Mouse (Mus musculus) left cerebral cortex, adult 11 months (tissue): ENCODE measurements around the gene Hoxa5.

Experiments used
- DNase-seq: peaks from one replicate; pipeline ENCODE4 v3.0.0; 2022; ENCODE audit warnings: low spot score

The Hoxa5 gene

DNA sequence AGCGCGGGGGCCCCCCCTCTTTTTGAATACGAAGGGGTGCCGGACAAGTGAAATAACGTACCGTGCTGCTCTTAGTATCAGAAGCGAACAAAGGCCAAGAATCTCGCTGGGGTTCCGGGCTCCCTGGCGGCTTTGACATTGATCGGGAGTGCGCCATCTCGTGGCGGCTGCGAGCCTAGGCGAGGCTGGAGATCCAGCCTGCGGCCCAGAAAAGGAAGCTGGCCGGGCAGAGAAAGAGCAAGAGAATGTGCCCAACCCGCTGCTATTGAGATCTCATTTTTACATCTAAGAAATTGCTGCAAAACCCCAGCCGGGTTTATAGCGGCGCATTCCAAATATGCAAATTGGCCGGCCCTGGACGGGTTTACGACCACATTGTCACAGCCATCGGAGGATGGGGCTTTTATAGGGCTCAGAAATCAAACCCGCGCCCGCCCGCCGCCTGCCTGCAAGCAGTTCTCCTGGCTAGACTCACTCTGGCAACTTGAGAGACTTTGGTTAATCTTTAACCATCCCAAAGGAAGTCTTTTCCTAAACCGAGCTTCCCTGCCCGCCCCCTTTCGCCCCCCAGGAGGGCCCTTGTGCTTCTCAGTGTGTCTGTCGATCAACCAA is 36.1 kb upstream of the Hoxa5 start, which contains the start of gene Hoxa10:
Hoxa10 (minus strand) TSS at position 466 of the 612 bp plus-strand sequence.
- DNase-seq: no peak

DNA sequence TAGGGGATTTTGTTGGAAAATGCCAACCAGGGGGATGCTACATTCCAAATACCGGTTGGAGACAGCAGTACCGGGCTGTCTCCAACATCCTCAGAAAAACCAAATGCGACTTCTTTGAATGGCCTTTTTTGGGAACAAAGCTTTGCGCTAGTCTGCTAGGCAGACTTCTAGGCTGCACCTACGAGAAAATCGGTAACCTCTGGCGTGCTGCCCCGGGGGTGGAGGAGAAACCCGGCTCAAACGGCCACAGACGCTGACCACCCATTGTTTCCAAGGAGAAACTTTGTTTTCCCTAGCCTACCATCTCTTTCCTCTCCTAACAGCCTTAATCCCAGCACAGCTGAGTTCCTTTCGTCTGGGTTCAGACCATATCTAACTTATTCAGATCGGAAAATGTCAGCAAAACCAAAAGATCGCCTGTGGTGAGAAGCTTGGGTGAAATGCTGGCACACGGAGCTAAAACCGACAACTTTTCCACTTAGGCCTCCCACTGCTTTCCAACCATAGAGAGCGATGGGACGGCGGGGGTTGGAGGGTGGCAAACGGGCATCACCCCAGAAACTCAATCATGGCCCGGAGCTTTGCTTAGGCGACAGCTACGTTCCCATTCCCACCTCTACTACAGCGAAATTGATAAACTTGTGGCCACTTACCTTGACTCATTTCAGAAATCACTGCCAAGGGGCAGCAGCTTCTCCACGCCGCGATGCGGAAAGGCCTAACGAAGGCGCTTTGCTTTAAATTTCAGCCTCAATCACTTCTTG is 35.4 kb upstream of the Hoxa5 start:
- no peak for DNase-seq

DNA sequence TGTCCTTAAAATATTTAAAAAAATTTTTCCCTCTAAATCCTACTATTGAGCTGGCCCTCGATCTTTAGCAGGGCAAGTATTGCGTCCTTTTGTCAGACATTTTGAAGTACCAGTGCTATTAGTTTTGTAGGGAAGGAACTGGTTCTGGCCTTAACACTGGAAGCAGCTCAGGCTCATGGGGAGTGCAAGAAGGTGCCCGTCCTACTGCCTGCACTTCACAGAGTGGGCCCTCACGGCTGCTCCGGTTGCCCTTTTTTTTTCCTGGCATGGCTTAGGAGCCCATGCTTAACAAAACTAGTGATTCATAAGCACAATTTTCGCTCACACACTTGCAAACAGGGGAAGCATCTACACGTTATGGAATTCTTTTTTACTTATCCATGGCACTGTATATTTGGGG is 34.6 kb upstream of the Hoxa5 start:
- DNase-seq: no peak

DNA sequence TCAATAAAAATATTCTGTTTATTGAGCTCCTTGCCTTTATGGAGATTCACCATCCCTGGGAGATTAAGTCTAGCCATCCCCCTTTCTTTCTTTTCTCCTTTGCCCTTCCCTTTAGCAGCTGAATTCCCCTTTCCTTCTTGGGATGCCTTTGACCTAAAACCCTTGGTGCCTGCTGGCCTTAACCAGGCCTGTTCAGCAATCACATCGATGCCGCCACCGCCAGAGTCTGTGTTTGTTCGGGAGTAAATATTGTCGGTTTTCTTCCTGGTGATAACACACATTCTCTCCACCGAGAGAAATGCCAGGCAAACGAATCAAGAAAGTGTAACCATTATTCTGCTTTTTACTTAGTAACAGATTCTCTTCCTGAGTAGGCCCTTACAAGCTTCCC is 33.8 kb upstream of the Hoxa5 start:
- no peak for DNase-seq

DNA sequence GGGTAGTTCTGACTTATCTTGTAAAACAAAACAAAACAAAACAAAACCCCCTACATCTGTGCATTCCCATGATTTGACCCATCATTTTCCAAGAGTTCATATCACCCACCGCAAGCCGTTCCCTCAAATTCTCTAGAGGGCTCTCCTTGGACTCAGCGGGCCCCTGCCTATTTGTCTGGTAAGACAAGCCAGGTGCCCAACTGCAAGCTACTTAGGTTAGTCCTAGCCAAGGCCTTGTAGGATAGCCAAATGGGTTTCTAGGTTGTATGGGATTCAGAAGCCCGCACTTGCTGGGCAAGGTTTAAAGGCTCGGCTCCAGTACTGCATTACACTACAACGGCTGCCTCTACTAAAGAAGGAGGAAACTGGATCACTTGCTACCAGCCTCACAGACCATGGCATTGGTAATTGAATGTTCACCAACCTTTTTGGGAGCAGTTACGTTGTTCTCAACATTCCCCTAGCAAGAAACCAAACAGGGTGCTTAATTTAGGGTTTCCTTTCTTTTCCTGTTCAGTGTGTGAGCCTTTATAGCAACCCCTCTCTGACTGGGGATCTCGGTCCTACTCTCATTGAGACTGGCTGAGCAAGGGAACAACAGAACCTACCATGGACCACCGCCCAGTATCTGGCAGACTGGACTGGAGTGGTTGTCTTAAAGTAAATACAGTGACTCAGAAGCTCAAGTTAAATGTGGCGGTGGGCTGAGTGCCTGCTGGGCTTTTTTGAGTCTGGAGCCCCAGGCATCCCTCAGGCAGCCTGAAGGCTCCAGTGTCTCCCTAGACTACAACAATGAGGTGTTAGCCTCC is 33.2 kb upstream of the Hoxa5 start:
- no peak for DNase-seq

DNA sequence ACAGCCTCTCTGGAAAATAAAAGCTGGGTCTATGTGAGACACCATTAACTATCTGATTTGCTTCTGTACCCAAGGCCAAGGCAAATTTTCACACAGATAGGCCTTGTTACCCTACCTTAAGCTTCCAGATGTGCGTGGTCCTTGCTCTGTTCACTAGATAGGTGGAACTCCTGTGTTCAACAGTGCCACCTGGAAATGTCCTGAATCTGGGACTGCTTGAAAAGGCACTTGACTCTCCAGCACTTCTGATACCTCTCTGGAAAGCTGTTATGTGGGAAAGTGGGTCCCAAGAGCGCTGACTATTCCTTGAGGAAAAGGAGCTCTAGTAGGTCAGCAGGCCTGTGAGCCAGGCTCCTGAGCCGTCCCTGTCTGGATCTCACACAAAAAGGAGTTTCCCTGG is 32.4 kb upstream of the Hoxa5 start:
- no peak for DNase-seq

DNA sequence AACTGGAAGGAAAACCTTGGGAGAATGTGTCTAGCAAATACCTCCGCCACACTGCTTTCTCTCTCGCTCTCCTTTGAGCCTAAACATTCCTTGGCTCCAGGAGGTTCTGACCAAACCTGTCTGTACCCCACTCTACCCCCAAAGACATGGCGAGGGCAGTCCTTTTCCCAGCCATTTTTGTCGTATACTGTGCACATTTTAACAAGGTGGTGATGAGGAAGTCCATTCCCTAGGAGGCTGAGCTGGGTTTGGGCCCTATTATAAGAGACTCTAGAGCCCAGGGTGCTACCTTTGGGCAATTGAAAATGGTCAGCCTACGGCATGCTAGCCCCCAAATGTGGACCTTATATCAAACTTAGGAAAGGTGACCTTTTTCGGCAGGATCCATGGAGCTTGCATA is 31.5 kb upstream of the Hoxa5 start:
- DNase-seq: no peak

DNA sequence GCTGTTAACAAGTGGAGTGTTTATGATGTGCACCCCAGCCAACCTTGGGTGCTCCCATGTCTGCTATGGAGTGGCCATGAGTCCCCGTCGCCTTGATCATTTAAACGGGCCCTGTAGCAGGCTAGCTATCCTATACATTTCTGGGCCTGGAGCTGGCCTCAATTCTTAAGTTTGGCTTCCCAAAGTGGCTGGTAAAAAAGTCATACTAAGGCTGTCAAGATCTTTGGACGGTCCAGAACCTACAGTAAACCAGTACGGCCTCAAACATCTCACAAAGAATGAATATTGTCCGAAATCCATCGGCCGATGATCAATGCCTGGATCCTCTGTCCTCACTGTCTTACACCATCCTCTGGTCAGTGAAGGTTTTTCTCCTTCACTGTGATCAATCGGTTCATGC is 30.9 kb upstream of the Hoxa5 start:
- no peak for DNase-seq

DNA sequence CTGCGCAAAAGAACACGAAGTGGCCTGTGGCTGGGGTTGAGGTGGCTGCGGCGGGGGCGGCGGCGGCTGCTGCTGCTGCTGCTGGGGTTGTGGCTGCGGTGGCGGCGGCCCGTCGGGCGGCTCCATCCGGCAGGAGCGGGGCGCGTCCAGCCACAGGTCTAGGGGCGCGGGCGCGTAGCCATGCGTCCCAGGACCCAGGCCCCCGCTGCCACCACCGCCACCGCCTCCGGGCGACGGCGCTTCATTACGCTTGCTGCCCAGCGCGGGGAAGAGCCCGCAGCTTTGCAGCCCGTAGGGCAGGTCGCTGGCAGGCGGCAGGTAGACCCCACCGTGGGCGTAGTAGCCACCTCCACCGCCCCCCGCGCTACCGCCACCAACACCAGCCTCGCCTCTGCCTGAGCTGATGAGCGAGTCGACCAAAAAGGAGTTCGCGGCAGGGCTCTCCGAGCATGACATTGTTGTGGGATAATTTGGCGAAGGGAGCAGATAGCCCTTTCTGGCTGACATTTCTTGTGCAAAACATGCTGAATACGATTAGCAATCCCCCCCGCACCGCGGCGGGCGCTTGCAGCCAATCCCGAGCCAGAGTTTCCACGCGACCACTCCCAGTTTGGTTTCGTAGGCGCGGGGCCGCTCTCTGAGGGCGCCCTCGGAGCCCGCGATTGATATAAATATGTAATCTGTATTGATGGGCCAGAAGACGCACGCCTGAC is 30.2 kb upstream of the Hoxa5 start:
- DNase-seq: no peak

DNA sequence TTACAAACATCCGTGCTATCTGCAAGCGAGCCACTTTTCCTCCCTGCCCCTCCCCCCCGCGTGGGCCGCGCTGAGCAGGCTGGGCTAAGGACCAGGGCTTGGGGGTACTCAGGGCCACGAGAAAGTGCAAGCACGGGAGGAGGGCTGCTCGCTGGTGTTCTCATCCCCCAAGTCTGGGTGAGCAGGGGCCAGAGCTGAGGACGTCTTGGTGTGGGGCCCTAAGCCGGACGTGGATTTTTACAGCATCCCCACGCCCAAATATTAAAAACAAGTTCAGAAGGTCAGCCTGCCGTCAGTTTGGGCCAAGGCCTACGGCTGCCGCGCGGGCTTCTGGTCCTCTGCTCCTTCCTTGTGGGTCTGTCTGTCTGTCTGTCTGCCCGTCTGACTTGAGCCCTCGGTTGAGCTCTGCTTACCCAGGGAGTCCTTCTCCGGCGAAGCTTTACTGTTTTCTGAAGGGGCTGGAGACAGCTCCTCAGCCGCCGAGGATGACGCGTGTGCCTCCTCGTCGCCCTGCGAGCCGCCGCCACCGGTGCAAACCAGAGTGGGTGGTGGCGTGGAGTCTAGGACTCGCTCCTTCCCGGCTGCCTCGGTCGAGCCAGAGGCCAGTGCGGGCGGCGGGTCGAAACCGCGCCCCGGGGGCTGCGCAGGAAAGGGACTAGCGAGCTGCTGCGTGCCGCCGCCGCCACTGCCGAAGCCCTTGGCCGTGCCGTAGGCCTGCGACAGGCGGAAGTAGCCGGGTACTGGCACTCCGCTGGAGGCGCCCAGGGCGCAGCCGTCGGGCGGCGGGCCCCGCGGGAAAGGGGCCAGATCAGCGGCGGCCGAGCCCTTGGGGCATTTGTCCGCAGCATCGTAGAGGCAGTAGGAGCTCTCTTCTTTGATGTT is 29.4 kb upstream of the Hoxa5 start:
- DNase-seq: no peak

DNA sequence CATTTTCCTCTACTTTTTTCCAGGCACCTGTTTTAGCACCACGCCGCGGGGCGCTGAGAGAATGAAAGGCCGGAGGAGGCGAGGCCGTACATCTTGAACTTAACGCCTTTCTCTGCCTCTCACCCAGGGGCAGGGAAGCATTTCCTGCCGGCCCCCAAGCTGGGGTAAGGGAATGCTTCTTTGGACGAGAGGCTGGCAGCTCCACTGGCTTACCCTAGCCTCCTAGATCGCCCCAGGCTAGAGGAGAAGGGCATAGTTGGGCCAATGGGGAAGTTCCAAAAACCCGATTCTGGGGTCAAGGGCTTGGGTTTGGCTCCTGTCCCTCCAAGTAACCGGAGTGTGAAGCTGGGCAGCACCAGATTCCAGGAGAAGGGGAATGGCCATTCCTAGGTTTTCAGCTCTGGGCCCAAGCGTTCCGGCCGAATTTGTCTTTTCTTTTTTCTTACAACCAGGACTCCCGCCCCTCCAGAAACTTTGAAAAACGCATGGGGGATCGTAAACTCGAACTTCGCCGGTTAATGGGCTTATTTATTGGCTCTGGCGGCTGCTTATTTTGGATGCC is 28.7 kb upstream of the Hoxa5 start:
- DNase-seq: no peak

DNA sequence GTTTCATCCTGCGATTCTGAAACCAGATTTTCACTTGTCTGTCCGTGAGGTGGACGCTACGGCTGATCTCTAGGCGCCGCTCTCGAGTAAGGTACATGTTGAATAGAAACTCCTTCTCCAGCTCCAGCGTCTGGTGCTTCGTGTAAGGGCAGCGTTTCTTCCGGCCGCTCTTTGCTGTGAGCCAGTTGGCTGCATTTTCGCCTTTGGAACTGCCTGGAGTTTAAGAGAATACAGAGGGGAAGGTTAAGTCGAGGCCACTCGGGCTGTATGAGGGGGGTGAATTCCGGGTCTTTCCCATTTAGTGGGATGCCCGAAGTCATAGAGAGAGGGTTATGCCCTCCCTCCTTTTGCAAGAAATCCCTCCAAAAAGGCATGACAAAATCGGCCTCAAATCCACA is 28.2 kb upstream of the Hoxa5 start:
- no peak for DNase-seq

DNA sequence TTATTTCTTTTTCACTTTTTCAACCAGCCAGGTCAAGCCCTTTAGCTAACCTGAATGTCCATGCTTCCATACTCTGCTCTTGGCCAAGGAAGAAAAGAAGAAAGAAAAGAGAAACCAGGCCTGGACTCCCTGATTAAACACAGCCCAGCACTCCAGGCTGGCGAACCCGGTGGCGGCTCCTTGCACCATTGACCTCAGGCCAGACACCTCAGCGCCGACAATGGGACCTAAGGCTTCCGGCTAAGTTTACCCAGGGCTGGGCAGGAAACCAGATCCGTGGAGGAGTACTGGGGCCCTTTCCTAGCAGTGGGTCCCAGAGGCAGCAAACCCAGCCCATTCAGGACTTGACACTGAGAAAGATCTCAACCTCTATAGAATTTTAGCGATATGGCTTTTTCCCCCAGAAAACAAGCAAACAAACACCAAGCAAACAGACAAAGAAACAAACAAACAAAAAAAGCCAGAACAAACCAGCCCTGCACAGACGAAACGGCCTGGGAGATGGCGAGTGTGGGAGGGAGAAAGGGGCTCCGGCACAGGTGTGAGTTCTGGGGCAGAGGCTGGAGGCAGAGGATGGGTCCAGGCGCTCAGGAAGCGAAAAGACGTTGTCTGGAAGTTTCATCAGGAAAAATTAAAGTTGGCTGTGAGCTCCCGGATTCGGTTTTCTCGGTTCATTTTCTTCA is 27.6 kb upstream of the Hoxa5 start:
- no peak for DNase-seq

DNA sequence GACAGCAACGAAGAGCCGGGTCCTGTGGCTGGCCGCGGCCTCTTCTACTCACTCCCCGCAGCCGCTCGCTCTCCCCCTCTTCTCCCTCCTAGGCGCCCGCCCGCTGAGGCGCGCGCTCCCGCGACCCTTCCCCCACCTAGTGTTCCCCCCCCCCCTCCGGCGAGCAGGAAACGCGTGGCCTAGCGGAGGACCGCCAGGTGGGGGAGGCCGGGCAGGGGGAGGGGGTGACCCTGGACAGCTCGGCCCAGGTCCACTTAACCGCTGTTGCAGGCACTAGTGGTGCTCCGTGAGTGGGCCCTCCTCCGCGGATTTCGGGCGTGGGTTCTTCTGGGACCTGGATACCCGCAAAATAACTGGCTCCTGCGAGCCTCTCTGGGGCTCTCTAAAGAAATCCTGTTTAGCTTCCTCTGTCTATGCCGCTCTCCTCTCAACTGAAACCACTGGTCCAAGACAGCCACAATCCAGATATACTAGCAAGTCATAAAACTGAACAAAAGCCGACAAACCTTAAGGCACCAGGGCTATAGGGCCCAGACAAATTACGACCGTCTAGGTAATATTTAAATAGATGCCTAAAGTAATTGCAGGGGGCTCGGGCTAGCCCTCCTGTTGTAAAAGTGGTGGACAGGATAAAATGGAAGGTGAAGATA is 26.3 kb upstream of the Hoxa5 start, which contains the start of gene Hoxa9:
Hoxa9 (minus strand) TSS at position 574 of the 650 bp plus-strand sequence.
- DNase-seq: no peak

DNA sequence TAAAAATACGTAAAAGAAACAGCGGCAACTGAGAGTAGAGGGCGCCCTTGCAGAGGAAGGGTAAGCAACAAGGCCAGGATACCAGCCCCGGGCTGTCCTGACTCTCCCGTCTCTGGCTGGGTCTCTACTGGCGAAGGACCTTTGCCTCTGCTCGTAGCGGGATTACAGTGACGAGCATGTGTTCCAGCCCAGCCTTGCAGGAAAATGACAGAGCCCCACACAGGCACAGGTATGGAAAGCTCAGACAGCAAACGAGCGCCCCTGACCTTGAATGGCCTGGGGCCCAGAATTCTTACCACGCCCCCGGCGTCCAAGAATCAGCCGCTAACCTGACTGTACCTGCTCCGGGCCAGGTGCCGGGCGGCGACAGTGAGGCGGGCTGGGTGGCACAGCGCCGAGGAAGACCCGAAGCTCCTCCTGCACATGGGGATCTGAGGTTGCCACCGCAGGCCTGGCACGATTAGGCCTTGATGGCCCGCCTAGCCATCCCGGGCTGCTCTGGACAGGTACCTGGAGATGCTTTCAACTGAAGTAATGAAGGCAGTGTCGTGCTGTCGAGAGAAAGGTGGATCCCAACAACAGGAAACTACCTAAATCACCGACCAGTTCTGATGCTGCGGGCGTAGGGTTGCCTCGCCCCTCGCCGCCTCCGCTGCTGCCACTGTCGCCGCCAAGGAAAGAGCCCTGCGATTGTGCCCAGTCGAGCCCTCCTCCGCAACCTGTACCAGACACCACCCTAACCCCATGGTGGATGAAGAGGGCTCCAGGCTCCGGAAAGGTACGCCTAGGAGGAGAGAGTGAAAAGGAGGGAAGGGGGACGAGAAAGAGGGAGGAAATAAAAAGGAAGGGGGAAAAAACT is 25.4 kb upstream of the Hoxa5 start:
- no peak for DNase-seq

DNA sequence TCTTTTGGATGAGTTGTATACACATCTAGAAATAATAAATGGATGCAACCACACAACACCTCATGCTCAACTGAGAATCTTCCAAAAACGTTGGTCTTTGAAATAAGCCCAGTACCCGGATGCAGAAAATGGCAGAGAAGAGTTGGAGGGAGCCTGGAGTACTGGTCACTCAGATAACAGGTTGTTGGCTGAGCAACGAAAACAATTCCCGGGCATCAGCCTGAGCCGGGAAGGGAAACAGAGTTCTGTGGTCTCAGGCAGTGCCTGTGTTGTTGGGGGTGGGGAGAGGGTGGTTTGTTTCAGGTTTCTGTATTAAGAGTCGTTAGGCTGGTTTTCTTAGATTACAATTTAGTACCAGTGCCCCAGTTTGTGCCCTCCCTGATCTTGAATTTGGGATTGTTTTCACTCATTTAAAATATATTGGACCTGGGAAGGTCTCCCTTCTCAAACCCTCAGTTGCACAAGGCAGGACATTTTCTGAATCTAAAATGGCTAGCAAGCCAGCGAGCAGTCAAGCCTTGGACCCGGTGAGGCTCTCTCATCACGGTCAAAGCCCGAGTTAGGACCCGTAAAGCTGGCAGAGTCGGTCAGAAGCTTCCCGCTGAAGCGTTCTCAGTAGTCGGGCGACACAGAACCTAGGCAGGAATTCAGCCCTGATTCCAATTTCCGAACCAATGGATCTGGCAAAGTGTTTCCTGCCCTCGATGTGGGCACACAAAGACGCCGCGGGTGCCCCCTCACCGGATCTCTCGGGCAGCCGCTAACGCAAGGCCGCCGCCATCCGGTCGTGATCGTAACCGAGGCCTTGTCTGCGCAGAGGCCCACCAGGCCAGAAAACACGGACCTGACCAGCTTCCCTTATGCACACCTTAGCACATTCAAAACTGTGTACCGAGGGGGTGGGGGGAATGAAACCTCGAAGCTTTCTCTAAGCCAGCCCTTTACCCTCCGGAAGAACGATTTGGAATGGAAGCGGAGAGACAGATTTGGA is 24.4 kb upstream of the Hoxa5 start:
- no peak for DNase-seq

DNA sequence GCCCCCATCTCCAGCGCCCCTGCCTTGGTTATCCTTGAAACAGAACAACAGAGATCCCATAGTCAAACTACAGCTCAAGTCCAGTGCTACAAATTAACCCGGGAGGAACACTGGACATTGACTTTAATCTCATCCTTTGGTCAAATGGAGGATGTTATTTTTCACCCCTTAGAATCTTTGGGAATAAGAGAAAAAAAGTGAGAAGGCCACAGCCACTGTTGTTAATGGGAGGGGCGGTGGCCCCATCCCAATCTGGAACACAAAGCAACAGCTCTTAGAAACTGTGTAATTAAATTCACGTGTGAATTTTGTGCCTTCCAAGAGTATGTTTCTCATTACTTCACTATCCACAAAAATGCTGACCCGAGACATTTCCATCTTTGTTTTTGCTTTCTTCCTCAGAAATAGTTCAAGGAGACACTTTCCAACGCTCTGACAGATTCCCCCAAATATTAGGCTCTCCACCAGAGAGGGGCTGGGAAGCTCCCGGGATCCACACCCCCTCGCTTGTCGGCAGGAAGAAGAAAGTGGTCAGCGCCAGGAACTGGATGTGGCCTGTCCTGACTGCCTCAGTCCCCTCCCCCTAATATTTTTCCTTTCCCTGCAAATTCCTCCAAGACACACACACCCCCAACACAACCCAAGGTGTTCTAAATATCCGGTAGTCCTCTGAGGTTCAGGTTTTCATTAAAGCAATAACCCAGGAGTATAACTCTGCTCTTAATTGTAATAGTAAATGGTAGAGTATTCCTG is 23.3 kb upstream of the Hoxa5 start:
- DNase-seq: no peak
